Mouse (Mus musculus): ENCODE measurements around the gene Slc33a1.

Gene Slc33a1

GRCm38 (mm10) chr3:63964100-63964921 is at the start of gene Slc33a1:
TSS of gene Slc33a1 (minus strand) at chr3:63964768.
- DNase-seq, result peak; percentile 99

- no peak for DNase-seq
Measured at GRCm38 (mm10) chr3:63988722-63989440, 24.3 kb upstream of the Slc33a1 start.

GRCm38 (mm10) chr3:63986656-63987055 is 22.1 kb upstream of the Slc33a1 start:
- no peak for DNase-seq

- DNase-seq, result no peak
Measured at GRCm38 (mm10) chr3:63977895-63978294, 13.3 kb upstream of the Slc33a1 start.

- DNase-seq, result peak; percentile 95
Measured at GRCm38 (mm10) chr3:63975955-63976908, 11.7 kb upstream of the Slc33a1 start, which contains the start of gene Gmps. TSS of gene Gmps (plus strand) at chr3:63976106.

- no peak for DNase-seq
Measured at GRCm38 (mm10) chr3:63965929-63966328, 1.4 kb upstream of the Slc33a1 start.

GRCm38 (mm10) chr3:63964922-63965249 is 318 bp upstream of the Slc33a1 start:
- no peak for DNase-seq

- peak; percentile 42 for DNase-seq
Measured at GRCm38 (mm10) chr3:63963421-63964099, 1.0 kb downstream of the Slc33a1 start.

GRCm38 (mm10) chr3:63949837-63950236 is 14.7 kb downstream of the Slc33a1 start:
- DNase-seq, result no peak

- peak; percentile 61 for DNase-seq
Measured at GRCm38 (mm10) chr3:63941204-63941850, 23.2 kb downstream of the Slc33a1 start.

- no peak for DNase-seq
Measured at GRCm38 (mm10) chr3:63938928-63939327, 25.6 kb downstream of the Slc33a1 start.

- peak; percentile 90 for DNase-seq
Measured at GRCm38 (mm10) chr3:63928878-63929859, 35.4 kb downstream of the Slc33a1 start, which contains the start of gene E130311K13Rik. TSS of gene E130311K13Rik (minus strand) at chr3:63929472.

GRCm38 (mm10) chr3:63919634-63920033 is 44.9 kb downstream of the Slc33a1 start:
- DNase-seq, result no peak

GRCm38 (mm10) chr3:63910301-63910700 is 54.3 kb downstream of the Slc33a1 start:
- no peak for DNase-seq

GRCm38 (mm10) chr3:63905241-63905640 is 59.3 kb downstream of the Slc33a1 start:
- no peak for DNase-seq

GRCm38 (mm10) chr3:63904157-63904556 is 60.4 kb downstream of the Slc33a1 start:
- no peak for DNase-seq

- no peak for DNase-seq
Measured at GRCm38 (mm10) chr3:63900021-63900571, 64.5 kb downstream of the Slc33a1 start.

GRCm38 (mm10) chr3:63899309-63899695 is 65.3 kb downstream of the Slc33a1 start, which contains the start of gene Plch1:
TSS of gene Plch1 (minus strand) at chr3:63899472.
- no peak for DNase-seq

- DNase-seq, result peak; percentile 60
Measured at GRCm38 (mm10) chr3:63898581-63899308, 65.8 kb downstream of the Slc33a1 start.

Data from cerebellum, adult 9-10 months (tissue).